Mouse (Mus musculus) liver, embryonic 15.5 days (tissue): ENCODE measurements around the gene Dgkg. TPM values are rescaled to one million over a fixed set of nuclear protein-coding genes. Genes with fewer than 3 reads are reported as not detected.

Experiments used
- ATAC-seq: fragments of 200-750 bp; cut with Nextera tagmentation; 2 replicates; pipeline ENCODE4 v1.8.0; 2017; ENCODE audit warnings: moderate number of reproducible peaks, mild to moderate bottlenecking, moderate library complexity; ENCODE audit not compliant: insufficient read depth
- H3K27ac ChIP-seq: fragments of 300-500 bp; sonication (generic); replicated peaks from 2 replicates; pipeline ENCODE4 v1.5.1; 2015; ENCODE audit warnings: mild to moderate bottlenecking, inconsistent platforms
- H3K27me3 ChIP-seq: fragments of 300-500 bp; sonication (generic); 2 replicates; pipeline ENCODE4 v1.6.1; 2015; ENCODE audit warnings: mild to moderate bottlenecking, inconsistent platforms
- H3K36me3 ChIP-seq: fragments of 300-500 bp; sonication (generic); replicated peaks from 2 replicates; pipeline ENCODE4 v1.6.1; 2015; ENCODE audit warnings: moderate library complexity, mild to moderate bottlenecking, inconsistent platforms
- H3K4me1 ChIP-seq: fragments of 300-500 bp; sonication (generic); replicated peaks from 2 replicates; pipeline ENCODE4 v1.6.1; 2015; ENCODE audit warnings: inconsistent platforms
- H3K4me2 ChIP-seq: fragments of 300-500 bp; sonication (generic); 2 replicates; pipeline ENCODE4 v1.6.1; 2015; ENCODE audit warnings: moderate library complexity, mild to moderate bottlenecking, inconsistent platforms
- H3K4me3 ChIP-seq: fragments of 300-500 bp; sonication (generic); replicated peaks from 2 replicates; pipeline ENCODE4 v1.5.1; 2015; ENCODE audit warnings: mild to moderate bottlenecking, inconsistent platforms
- H3K9ac ChIP-seq: fragments of 300-500 bp; sonication (generic); 2 replicates; pipeline ENCODE4 v1.6.1; 2015; ENCODE audit warnings: moderate library complexity, mild to moderate bottlenecking, inconsistent platforms
- H3K9me3 ChIP-seq: fragments of 300-500 bp; sonication (generic); replicated peaks from 2 replicates; pipeline ENCODE4 v1.6.1; 2016; ENCODE audit warnings: inconsistent platforms
- WGBS: fragments of 180-500 bp; shearing (Covaris S2); methylation state at CpG from one replicate; pipeline ENCODE4 v1.1.7; 2015; ENCODE audit warnings: mixed read lengths; ENCODE audit not compliant: insufficient replicate concordance; 5-methylcytosine and 5-hydroxymethylcytosine counted together
- polyA plus RNA-seq: library from polyadenylated mRNA; unstranded; fragments of >200 nt; fragmentation: Nextera tagmentation; extraction: Ambion mirVana; gene quantifications from 2 replicates; pipeline ENCODE4 v1.2.1, GENCODE M21; 2015

The Dgkg gene
- polyA plus RNA-seq, 1 experiment from 2014 or later, result 1.3 TPM

DNA sequence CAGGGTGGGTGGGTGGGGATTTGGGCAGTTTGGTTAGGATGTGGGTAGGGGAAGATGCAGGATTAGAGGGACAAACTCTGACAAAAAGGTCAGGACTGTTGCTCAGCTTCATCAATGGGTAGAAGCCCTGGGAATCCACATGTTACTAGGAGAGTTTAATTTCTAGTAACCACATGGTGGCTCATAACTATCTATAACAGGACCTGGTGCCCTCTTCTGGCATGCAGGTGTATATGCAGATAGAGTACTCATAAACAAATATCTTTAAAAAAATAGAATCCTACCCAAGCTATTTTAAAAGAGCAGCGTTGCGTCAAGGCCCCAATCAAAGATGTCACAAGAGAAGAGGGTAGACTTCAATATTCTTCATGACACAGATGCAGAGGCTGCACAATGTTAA lies 63.1 kb downstream of the Dgkg start:
- WGBS, result 79% methylated on average over 2 of the region's 2 CpGs
- Histone ChIP-seq H3K27me3 (no peaks in the 10 kb centered on the region), H3K4me3 (no peak overlapping the region), H3K36me3 (no peaks in the 10 kb centered on the region), H3K4me2 (no peak overlapping the region), H3K9me3 (no peaks in the 10 kb centered on the region), H3K27ac (no peak overlapping the region), H3K9ac (no peak overlapping the region), H3K4me1 (no peaks in the 10 kb centered on the region)
- no peak for ATAC-seq

DNA sequence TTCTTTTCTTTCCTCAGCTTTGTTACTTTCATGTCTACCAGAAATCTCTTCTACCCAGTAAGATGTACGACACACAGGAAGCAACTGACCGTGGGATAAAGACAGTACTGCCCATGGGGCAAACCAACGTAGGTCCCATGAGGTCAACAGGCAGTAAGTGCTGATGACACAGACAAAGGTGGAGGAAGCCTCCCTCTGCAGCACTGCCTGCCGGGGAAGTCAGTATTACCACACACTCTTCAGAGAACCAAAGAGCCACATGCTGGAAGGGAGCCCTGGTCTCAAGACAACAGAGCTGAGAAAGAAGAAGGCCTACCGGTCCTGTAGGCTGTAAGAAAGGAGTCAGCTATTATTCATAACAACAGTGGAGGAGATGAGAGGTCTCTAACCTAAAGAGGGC lies 67.4 kb downstream of the Dgkg start:
- no peak overlapping the region for H3K27ac ChIP-seq
- no peak overlapping the region for H3K4me3 ChIP-seq
- H3K4me1 ChIP-seq, result no peaks in the 10 kb centered on the region
- no peak overlapping the region for H3K9ac ChIP-seq
- no peaks in the 10 kb centered on the region for H3K27me3 ChIP-seq
- WGBS, result 46% methylated on average over 5 of the region's 5 CpGs
- no peak for ATAC-seq
- no peaks in the 10 kb centered on the region for H3K36me3 ChIP-seq
- no peak overlapping the region for H3K4me2 ChIP-seq
- H3K9me3 ChIP-seq, result no peaks in the 10 kb centered on the region

- no peak overlapping the region for H3K27ac ChIP-seq
- 73% methylated on average over 11 of the region's 11 CpGs for WGBS
- H3K9ac ChIP-seq, result no peak overlapping the region
- H3K4me2 ChIP-seq, result no peak overlapping the region
- H3K9me3 ChIP-seq, result no peaks in the 10 kb centered on the region
- H3K36me3 ChIP-seq, result no peaks in the 10 kb centered on the region
- H3K4me3 ChIP-seq, result no peak overlapping the region
- H3K27me3 ChIP-seq, result no peaks in the 10 kb centered on the region
- no peaks in the 10 kb centered on the region for H3K4me1 ChIP-seq
- no peak for ATAC-seq
Measured at GRCm38 (mm10) chr16:22586151-22586836, 70.7 kb downstream of the Dgkg start.

DNA sequence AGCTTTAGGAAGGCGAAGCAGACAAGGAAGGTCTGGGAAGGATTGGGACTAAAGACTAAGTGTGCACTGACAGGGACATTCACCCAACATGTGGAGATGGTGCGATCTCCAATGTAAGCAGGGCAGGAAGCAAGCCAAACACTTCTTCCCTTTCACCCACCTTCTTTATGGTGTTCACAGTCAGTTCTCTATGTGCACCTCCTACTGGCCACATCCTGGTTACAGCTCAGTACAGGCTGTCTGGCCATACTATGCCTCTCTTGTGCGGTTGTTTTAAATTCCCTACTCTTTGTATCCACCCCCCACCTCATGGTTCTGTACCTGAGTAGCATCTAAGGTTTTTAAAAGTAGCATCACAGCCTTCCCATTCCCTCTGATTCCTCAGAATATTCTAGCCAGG lies 71.5 kb downstream of the Dgkg start:
- no peaks in the 10 kb centered on the region for H3K36me3 ChIP-seq
- no peak overlapping the region for H3K4me2 ChIP-seq
- no peaks in the 10 kb centered on the region for H3K9me3 ChIP-seq
- H3K27me3 ChIP-seq, result no peaks in the 10 kb centered on the region
- H3K9ac ChIP-seq, result no peak overlapping the region
- WGBS, result 70% methylated on average over 3 of the region's 3 CpGs
- ATAC-seq, result no peak
- H3K4me3 ChIP-seq, result no peak overlapping the region
- H3K27ac ChIP-seq, result no peak overlapping the region
- H3K4me1 ChIP-seq, result no peaks in the 10 kb centered on the region

GRCm38 (mm10) chr16:22583401-22583800 lies 73.6 kb downstream of the Dgkg start:
- no peak overlapping the region for H3K27ac ChIP-seq
- ATAC-seq, result no peak
- H3K36me3 ChIP-seq, result no peaks in the 10 kb centered on the region
- no peaks in the 10 kb centered on the region for H3K4me1 ChIP-seq
- no peak overlapping the region for H3K4me2 ChIP-seq
- no peaks in the 10 kb centered on the region for H3K9me3 ChIP-seq
- 56% methylated on average over 2 of the region's 2 CpGs for WGBS
- H3K27me3 ChIP-seq, result no peaks in the 10 kb centered on the region
- H3K4me3 ChIP-seq, result no peak overlapping the region
- no peak overlapping the region for H3K9ac ChIP-seq

- ATAC-seq, result no peak
- Histone ChIP-seq H3K4me3 (no peak overlapping the region), H3K4me2 (no peak overlapping the region), H3K27ac (no peak overlapping the region), H3K9ac (no peak overlapping the region), H3K9me3 (no peaks in the 10 kb centered on the region), H3K27me3 (no peaks in the 10 kb centered on the region), H3K4me1 (no peaks in the 10 kb centered on the region), H3K36me3 (no peaks in the 10 kb centered on the region)
- 62% methylated on average over 11 of the region's 11 CpGs for WGBS
Measured at GRCm38 (mm10) chr16:22582173-22582929, 74.7 kb downstream of the Dgkg start.

DNA sequence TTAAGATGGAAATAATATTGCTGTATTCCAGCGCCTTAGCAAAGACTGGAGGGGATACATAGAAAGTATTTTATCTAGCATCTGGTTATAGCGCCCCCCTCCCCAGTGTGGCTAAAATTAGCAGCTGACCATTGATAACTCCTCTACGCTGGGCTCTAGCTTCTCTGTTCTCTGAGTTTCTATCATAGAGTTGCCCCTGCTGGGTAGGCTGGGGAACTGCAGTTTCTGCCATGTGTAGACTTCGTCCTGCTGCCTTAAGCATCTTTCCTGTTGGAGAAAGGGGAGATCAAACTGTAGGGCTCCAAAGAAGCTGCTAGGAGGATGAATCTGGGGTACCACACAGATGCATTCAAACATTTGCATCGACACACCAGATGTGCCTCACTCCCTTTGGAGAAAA lies 76.9 kb downstream of the Dgkg start:
- H3K27ac ChIP-seq, result no peak overlapping the region
- no peak overlapping the region for H3K4me3 ChIP-seq
- H3K9me3 ChIP-seq, result no peaks in the 10 kb centered on the region
- H3K4me1 ChIP-seq, result no peaks in the 10 kb centered on the region
- no peaks in the 10 kb centered on the region for H3K36me3 ChIP-seq
- H3K9ac ChIP-seq, result no peak overlapping the region
- WGBS, result 38% methylated on average over 5 of the region's 5 CpGs
- ATAC-seq, result no peak
- no peaks in the 10 kb centered on the region for H3K27me3 ChIP-seq
- no peak overlapping the region for H3K4me2 ChIP-seq

- H3K4me3 ChIP-seq, result no peak overlapping the region
- 74% methylated on average over 10 of the region's 10 CpGs for WGBS
- H3K27me3 ChIP-seq, result no peaks in the 10 kb centered on the region
- no peak overlapping the region for H3K9ac ChIP-seq
- H3K4me1 ChIP-seq, result no peaks in the 10 kb centered on the region
- H3K27ac ChIP-seq, result no peak overlapping the region
- H3K4me2 ChIP-seq, result no peak overlapping the region
- no peaks in the 10 kb centered on the region for H3K36me3 ChIP-seq
- no peaks in the 10 kb centered on the region for H3K9me3 ChIP-seq
- ATAC-seq, result no peak
Measured at GRCm38 (mm10) chr16:22578883-22579282, 78.1 kb downstream of the Dgkg start.

DNA sequence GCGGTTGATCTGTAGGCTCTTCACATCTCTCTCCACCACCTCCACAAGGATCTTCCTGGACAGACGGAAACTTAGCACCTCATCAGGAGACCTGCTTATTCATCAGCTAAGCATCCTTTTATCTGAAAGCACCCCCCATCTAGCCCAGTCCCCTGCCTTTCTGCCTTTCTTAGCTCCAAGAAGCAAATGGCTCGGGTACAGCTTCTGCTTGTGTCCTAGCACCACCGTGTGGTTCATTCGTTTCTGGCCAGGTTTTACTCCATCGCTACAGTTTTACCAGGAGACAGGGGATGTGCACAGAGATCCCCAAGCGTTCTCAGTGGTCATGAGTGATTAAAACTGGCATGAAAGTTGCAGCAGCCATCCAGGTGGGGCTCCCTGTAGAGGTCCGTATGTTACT lies 79.4 kb downstream of the Dgkg start:
- Histone ChIP-seq H3K27me3 (no peaks in the 10 kb centered on the region), H3K4me1 (no peaks in the 10 kb centered on the region), H3K9ac (no peak overlapping the region), H3K36me3 (no peaks in the 10 kb centered on the region), H3K27ac (no peak overlapping the region), H3K4me2 (no peak overlapping the region), H3K4me3 (no peak overlapping the region), H3K9me3 (no peaks in the 10 kb centered on the region)
- no peak for ATAC-seq
- WGBS, result 44% methylated on average over 8 of the region's 8 CpGs

GRCm38 (mm10) chr16:22574164-22574563 lies 82.9 kb downstream of the Dgkg start:
- 51% methylated on average over 7 of the region's 7 CpGs for WGBS
- H3K27ac ChIP-seq, result no peak overlapping the region

GRCm38 (mm10) chr16:22572641-22573341 lies 84.2 kb downstream of the Dgkg start:
- Histone ChIP-seq H3K4me1 (no peaks in the 10 kb centered on the region), H3K27ac (no peak overlapping the region), H3K36me3 (no peaks in the 10 kb centered on the region), H3K4me2 (no peak overlapping the region), H3K9me3 (no peaks in the 10 kb centered on the region), H3K9ac (no peak overlapping the region), H3K4me3 (no peak overlapping the region), H3K27me3 (peaks cover 4% of the 10 kb centered on the region; the same call in 1 of the 2 replicates)
- ATAC-seq, result no peak
- 35% methylated on average over 21 of the region's 21 CpGs for WGBS

More at GRCm38 (mm10) chr16:22574164-22574563, 82.9 kb downstream of the Dgkg start:
- H3K4me1 ChIP-seq, result no peaks in the 10 kb centered on the region
- no peak overlapping the region for H3K4me2 ChIP-seq
- peaks cover 4% of the 10 kb centered on the region; the same call in 1 of the 2 replicates for H3K27me3 ChIP-seq
- ATAC-seq, result no peak
- no peaks in the 10 kb centered on the region for H3K36me3 ChIP-seq
- no peak overlapping the region for H3K9ac ChIP-seq
- H3K9me3 ChIP-seq, result no peaks in the 10 kb centered on the region
- no peak overlapping the region for H3K4me3 ChIP-seq
